Mouse (Mus musculus) erythroid progenitor cell, adult 5-6 weeks (primary cell): ENCODE measurements around the gene Gja1. TPM values are rescaled to one million over a fixed set of nuclear protein-coding genes. Genes with fewer than 3 reads are reported as not detected.

Experiments used
- ATAC-seq: replicated peaks from 2 replicates; pipeline ENCODE4 v1.8.0; 2016; ENCODE audit warnings: moderate number of reproducible peaks, mild to moderate bottlenecking, moderate TSS enrichment, inconsistent platforms; ENCODE audit not compliant: poor library complexity, low FRiP score, severe bottlenecking
- total RNA-seq, 2 experiments: library from RNA; stranded (forward) in 1 of 2; stranded (reverse) in 1 of 2; fragments of 150-400 nt in 1 of 2; fragments of 186-747, 209-891 nt in 1 of 2; gene quantifications; 2 replicates each; pipeline versions ENCODE4 v1.2.3 to v1.2.4; 2015 to 2017; ENCODE audit warnings: low replicate concordance in 2 of 2

Gene Gja1
- total RNA-seq, 2 experiments from 2014 or later = 0.84 to 1.4 TPM

GRCm38 (mm10) chr10:56406386-56407130 is 29.4 kb downstream of the Gja1 start:
- no peak for ATAC-seq

GRCm38 (mm10) chr10:56415894-56416570 is 38.9 kb downstream of the Gja1 start:
- no peak for ATAC-seq

GRCm38 (mm10) chr10:56422518-56422917 is 45.4 kb downstream of the Gja1 start:
- no peak for ATAC-seq

- no peak for ATAC-seq
These were observed 48.1 kb downstream of the Gja1 start for GRCm38 (mm10) chr10:56425016-56425798.

- ATAC-seq = no peak
These were observed 49.2 kb downstream of the Gja1 start for GRCm38 (mm10) chr10:56426369-56426768.

GRCm38 (mm10) chr10:56427382-56427781 is 50.3 kb downstream of the Gja1 start:
- no peak for ATAC-seq

GRCm38 (mm10) chr10:56427827-56428226 is 50.7 kb downstream of the Gja1 start:
- ATAC-seq = no peak

GRCm38 (mm10) chr10:56429011-56429410 is 51.9 kb downstream of the Gja1 start:
- no peak for ATAC-seq

GRCm38 (mm10) chr10:56431600-56432389 is 54.7 kb downstream of the Gja1 start:
- no peak for ATAC-seq

- ATAC-seq = no peak
These were observed 55.2 kb downstream of the Gja1 start for GRCm38 (mm10) chr10:56432390-56432709.

GRCm38 (mm10) chr10:56437290-56437689 is 60.2 kb downstream of the Gja1 start:
- ATAC-seq = no peak

- 0 out of 2 replicates have a peak, but pooled peaks have one; percentile 39 for ATAC-seq
These were observed 62.5 kb downstream of the Gja1 start for GRCm38 (mm10) chr10:56439638-56440037.

GRCm38 (mm10) chr10:56444457-56444856 is 67.3 kb downstream of the Gja1 start:
- no peak for ATAC-seq

- ATAC-seq = no peak
These were observed 71.9 kb downstream of the Gja1 start for GRCm38 (mm10) chr10:56449030-56449429.

Other genes with a start within 250 kb of the Gja1 start
- not detected in 2 replicates for gene Tbc1d32, start 148.6 kb upstream of the Gja1 start, total RNA-seq (2015; ENCODE audit: low replicate concordance)
- 0.08 and 0.26 TPM in 2 replicates for gene Tbc1d32, start 148.6 kb upstream of the Gja1 start, total RNA-seq (2017; ENCODE audit: low replicate concordance)